Mouse (Mus musculus) neural tube, embryonic 13.5 days (tissue): ENCODE data around the gene Gm20388. TPM values are rescaled to one million over a fixed set of nuclear protein-coding genes. Genes with fewer than 3 reads are reported as not detected.
A peak's percentile ranks its signal among the peaks of the same experiment; 100 is the strongest.

Experiments used
- ATAC-seq: fragments of 200-750 bp; cut with Nextera tagmentation; 2 replicates; pipeline ENCODE4 v1.8.0; 2017; ENCODE audit warnings: low read depth, mild to moderate bottlenecking, moderate TSS enrichment, moderate library complexity
- H3K27ac ChIP-seq: fragments of 300-500 bp; sonication (generic); replicated peaks from 2 replicates; pipeline ENCODE4 v1.5.1; 2015; ENCODE audit warnings: moderate library complexity, mild to moderate bottlenecking, inconsistent platforms
- H3K27me3 ChIP-seq: fragments of 300-500 bp; sonication (generic); 2 replicates; pipeline ENCODE4 v1.6.1; 2015; ENCODE audit warnings: mild to moderate bottlenecking, inconsistent platforms
- H3K36me3 ChIP-seq: fragments of 300-500 bp; sonication (generic); 2 replicates; pipeline ENCODE4 v1.6.1; 2015; ENCODE audit warnings: mild to moderate bottlenecking, inconsistent platforms
- H3K4me1 ChIP-seq: fragments of 300-500 bp; sonication (generic); replicated peaks from 2 replicates; pipeline ENCODE4 v1.6.1; 2015; ENCODE audit warnings: inconsistent platforms
- H3K4me2 ChIP-seq: fragments of 300-500 bp; sonication (generic); 2 replicates; pipeline ENCODE4 v1.6.1; 2015; ENCODE audit warnings: inconsistent platforms, mild to moderate bottlenecking, moderate library complexity
- H3K4me3 ChIP-seq: fragments of 300-500 bp; sonication (generic); 2 replicates; pipeline ENCODE4 v1.5.1; 2015; ENCODE audit warnings: mild to moderate bottlenecking, inconsistent platforms
- H3K9ac ChIP-seq: fragments of 300-500 bp; sonication (generic); 2 replicates; pipeline ENCODE4 v1.6.1; 2015; ENCODE audit warnings: moderate library complexity, mild to moderate bottlenecking, inconsistent platforms
- H3K9me3 ChIP-seq: fragments of 300-500 bp; sonication (generic); 2 replicates; pipeline ENCODE4 v1.6.1; 2016; ENCODE audit warnings: inconsistent platforms
- WGBS: fragments of 180-500 bp; shearing (Covaris S2); methylation state at CpG from one replicate; pipeline ENCODE4 v1.1.7; 2015; 5-methylcytosine and 5-hydroxymethylcytosine counted together
- polyA plus RNA-seq: library from polyadenylated mRNA; unstranded; fragments of >200 nt; fragmentation: Nextera tagmentation; extraction: Ambion mirVana; gene quantifications from 2 replicates; pipeline ENCODE4 v1.2.1, GENCODE M21; 2015

The Gm20388 gene
- polyA plus RNA-seq, 1 experiment from 2014 or later = 0.27 TPM

GRCm38 (mm10) chr8:122181414-122181813 is 2270.8 kb downstream of the Gm20388 start:
- no peak overlapping the region for H3K9ac ChIP-seq
- no peak for ATAC-seq
- no peaks in the 10 kb centered on the region for H3K36me3 ChIP-seq
- no peaks in the 10 kb centered on the region for H3K27me3 ChIP-seq
- H3K27ac ChIP-seq = no peak overlapping the region
- H3K4me2 ChIP-seq = no peak overlapping the region
- 69% methylated on average over 9 of the region's 9 CpGs for WGBS
- no peaks in the 10 kb centered on the region for H3K9me3 ChIP-seq
- no peaks in the 10 kb centered on the region for H3K4me1 ChIP-seq
- no peak overlapping the region for H3K4me3 ChIP-seq

- no peaks in the 10 kb centered on the region for H3K9me3 ChIP-seq
- ATAC-seq = no peak
Measured at GRCm38 (mm10) chr8:122181991-122182390, 2271.3 kb downstream of the Gm20388 start.

GRCm38 (mm10) chr8:122186363-122186974 is 2275.8 kb downstream of the Gm20388 start:
- Histone ChIP-seq H3K9ac (no peak overlapping the region), H3K4me3 (no peak overlapping the region), H3K9me3 (no peaks in the 10 kb centered on the region), H3K4me2 (no peak overlapping the region), H3K27ac (no peak overlapping the region), H3K4me1 (peaks cover 22% of the 10 kb centered on the region; the same call in 1 of the 2 replicates), H3K27me3 (no peaks in the 10 kb centered on the region), H3K36me3 (no peaks in the 10 kb centered on the region)
- ATAC-seq = no peak
- 91% methylated on average over 19 of the region's 19 CpGs for WGBS

More at GRCm38 (mm10) chr8:122181991-122182390, 2271.3 kb downstream of the Gm20388 start:
- Histone ChIP-seq H3K27ac (no peak overlapping the region), H3K9ac (no peak overlapping the region), H3K27me3 (no peaks in the 10 kb centered on the region), H3K4me2 (no peak overlapping the region), H3K4me3 (no peak overlapping the region), H3K4me1 (0 out of 2 replicates have a peak, but pooled peaks cover under 1% of the 10 kb centered on the region), H3K36me3 (no peaks in the 10 kb centered on the region)
- 68% methylated on average over 9 of the region's 9 CpGs for WGBS

GRCm38 (mm10) chr8:122187271-122187670 is 2276.6 kb downstream of the Gm20388 start:
- no peak for ATAC-seq
- no peaks in the 10 kb centered on the region for H3K27me3 ChIP-seq
- H3K36me3 ChIP-seq = no peaks in the 10 kb centered on the region
- H3K4me2 ChIP-seq = no peak overlapping the region
- no peak overlapping the region for H3K27ac ChIP-seq
- 65% methylated on average over 4 of the region's 4 CpGs for WGBS
- H3K4me3 ChIP-seq = no peak overlapping the region
- no peak overlapping the region for H3K9ac ChIP-seq
- H3K9me3 ChIP-seq = no peaks in the 10 kb centered on the region
- peaks cover 30% of the 10 kb centered on the region; the same call in 1 of the 2 replicates for H3K4me1 ChIP-seq

GRCm38 (mm10) chr8:122190349-122191053 is 2279.9 kb downstream of the Gm20388 start:
- Histone ChIP-seq H3K27ac (0 out of 2 replicates have a peak overlapping the region, but pooled peaks have one; percentile 6), H3K9ac (no peak overlapping the region), H3K9me3 (no peaks in the 10 kb centered on the region), H3K36me3 (no peaks in the 10 kb centered on the region), H3K4me2 (no peak overlapping the region), H3K27me3 (no peaks in the 10 kb centered on the region), H3K4me3 (no peak overlapping the region), H3K4me1 (peaks cover 50% of the 10 kb centered on the region)
- ATAC-seq = no peak
- 43% methylated on average over 16 of the region's 16 CpGs for WGBS

GRCm38 (mm10) chr8:122191054-122191376 is 2280.4 kb downstream of the Gm20388 start:
- H3K27me3 ChIP-seq = no peaks in the 10 kb centered on the region
- 79% methylated on average over 8 of the region's 8 CpGs for WGBS
- H3K4me1 ChIP-seq = peaks cover 50% of the 10 kb centered on the region
- no peak overlapping the region for H3K4me2 ChIP-seq
- 0 out of 2 replicates have a peak overlapping the region, but pooled peaks have one; percentile 6 for H3K27ac ChIP-seq
- H3K4me3 ChIP-seq = no peak overlapping the region
- no peaks in the 10 kb centered on the region for H3K9me3 ChIP-seq
- ATAC-seq = no peak
- H3K36me3 ChIP-seq = no peaks in the 10 kb centered on the region
- no peak overlapping the region; the same call in 1 of the 2 replicates for H3K9ac ChIP-seq

- no peak overlapping the region for H3K9ac ChIP-seq
- no peaks in the 10 kb centered on the region for H3K27me3 ChIP-seq
- WGBS = 81% methylated on average over 5 of the region's 5 CpGs
- no peaks in the 10 kb centered on the region for H3K36me3 ChIP-seq
- no peak overlapping the region for H3K4me3 ChIP-seq
- ATAC-seq = no peak
- H3K4me2 ChIP-seq = no peak overlapping the region
- H3K27ac ChIP-seq = no peak overlapping the region
- peaks cover 43% of the 10 kb centered on the region for H3K4me1 ChIP-seq
- no peaks in the 10 kb centered on the region for H3K9me3 ChIP-seq
Measured at GRCm38 (mm10) chr8:122192771-122193170, 2282.1 kb downstream of the Gm20388 start.

GRCm38 (mm10) chr8:122193521-122193920 is 2282.9 kb downstream of the Gm20388 start:
- no peak overlapping the region for H3K9ac ChIP-seq
- H3K36me3 ChIP-seq = no peaks in the 10 kb centered on the region
- no peak overlapping the region for H3K27ac ChIP-seq
- H3K27me3 ChIP-seq = no peaks in the 10 kb centered on the region
- H3K4me3 ChIP-seq = no peak overlapping the region
- no peaks in the 10 kb centered on the region for H3K9me3 ChIP-seq
- peaks cover 43% of the 10 kb centered on the region for H3K4me1 ChIP-seq
- no peak overlapping the region for H3K4me2 ChIP-seq
- ATAC-seq = no peak
- WGBS = 74% methylated on average over 11 of the region's 11 CpGs

- H3K36me3 ChIP-seq = no peaks in the 10 kb centered on the region
- H3K4me3 ChIP-seq = no peak overlapping the region
- no peak overlapping the region for H3K27ac ChIP-seq
- ATAC-seq = no peak; the same call in 1 of the 2 replicates
- 67% methylated on average over 8 of the region's 8 CpGs for WGBS
- H3K4me2 ChIP-seq = no peak overlapping the region
- H3K27me3 ChIP-seq = no peaks in the 10 kb centered on the region
- peaks cover 43% of the 10 kb centered on the region for H3K4me1 ChIP-seq
- H3K9me3 ChIP-seq = no peaks in the 10 kb centered on the region
- no peak overlapping the region for H3K9ac ChIP-seq
Measured at GRCm38 (mm10) chr8:122194396-122194795, 2283.8 kb downstream of the Gm20388 start.

- Histone ChIP-seq H3K27me3 (no peaks in the 10 kb centered on the region), H3K4me1 (peaks cover 19% of the 10 kb centered on the region), H3K4me2 (no peak overlapping the region), H3K9ac (no peak overlapping the region), H3K9me3 (no peaks in the 10 kb centered on the region), H3K4me3 (no peak overlapping the region), H3K36me3 (no peaks in the 10 kb centered on the region), H3K27ac (no peak overlapping the region)
- no peak for ATAC-seq
- WGBS = 81% methylated on average over 5 of the region's 5 CpGs
Measured at GRCm38 (mm10) chr8:122197342-122197741, 2286.7 kb downstream of the Gm20388 start.

- Histone ChIP-seq H3K9me3 (no peaks in the 10 kb centered on the region), H3K4me1 (peaks cover 8% of the 10 kb centered on the region), H3K4me3 (no peak overlapping the region), H3K27me3 (no peaks in the 10 kb centered on the region), H3K27ac (no peak overlapping the region), H3K36me3 (no peaks in the 10 kb centered on the region), H3K9ac (no peak overlapping the region), H3K4me2 (no peak overlapping the region)
- 75% methylated on average over 12 of the region's 12 CpGs for WGBS
- no peak for ATAC-seq
Measured at GRCm38 (mm10) chr8:122198378-122199025, 2287.9 kb downstream of the Gm20388 start.

- H3K4me1 ChIP-seq = peaks cover 6% of the 10 kb centered on the region
- no peak overlapping the region for H3K9ac ChIP-seq
- WGBS = 85% methylated on average over 9 of the region's 9 CpGs
- no peak overlapping the region for H3K4me2 ChIP-seq
- H3K27me3 ChIP-seq = no peaks in the 10 kb centered on the region
- H3K36me3 ChIP-seq = no peaks in the 10 kb centered on the region
- H3K4me3 ChIP-seq = no peak overlapping the region
- ATAC-seq = no peak
- H3K9me3 ChIP-seq = no peaks in the 10 kb centered on the region
- no peak overlapping the region for H3K27ac ChIP-seq
Measured at GRCm38 (mm10) chr8:122199191-122199590, 2288.6 kb downstream of the Gm20388 start.
